Mouse (Mus musculus) layer of hippocampus, adult 8-10 months (tissue): Measurements from ENCODE around the gene Sertad3. TPM values are rescaled to one million over a fixed set of nuclear protein-coding genes. Genes with fewer than 3 reads are reported as not detected.
A peak's percentile ranks its signal among the peaks of the same experiment; 100 is the strongest.
"Not testable (repeated sequence)": the region's sequence is repeated elsewhere in the genome, so short reads cannot be mapped to it uniquely, and the experiment has no call there.

Source experiments
- DNase-seq, 2 experiments: peaks; one replicate each; pipeline ENCODE4 v3.0.0; 2022; ENCODE audit warnings: low spot score in 2 of 2
- total RNA-seq, 4 experiments: library from RNA; stranded (reverse); gene quantifications; 2 replicates each; pipeline ENCODE4 v1.2.4; 2022

Gene Sertad3
- total RNA-seq, 4 experiments from 2014 or later, result 3.0 to 4.9 (median 3.9) TPM

- peak; percentile 83 to 84 for DNase-seq
Observed at GRCm38 (mm10) chr7:27490543-27491329, 17.2 kb downstream of the Sertad3 start.

GRCm38 (mm10) chr7:27491856-27492255 lies 18.3 kb downstream of the Sertad3 start:
- no peak for DNase-seq

- DNase-seq, result no peak
Observed at GRCm38 (mm10) chr7:27493022-27493421, 19.5 kb downstream of the Sertad3 start.

- no peak for DNase-seq
Observed at GRCm38 (mm10) chr7:27493450-27493849, 19.9 kb downstream of the Sertad3 start.

GRCm38 (mm10) chr7:27494659-27495367 lies 21.2 kb downstream of the Sertad3 start:
- not testable (repeated sequence) for DNase-seq

- no peak for DNase-seq
Observed at GRCm38 (mm10) chr7:27499036-27499435, 25.5 kb downstream of the Sertad3 start, which contains the start of gene Prx. TSS of gene Prx (plus strand) at chr7:27499324.

GRCm38 (mm10) chr7:27501620-27502019 lies 28.1 kb downstream of the Sertad3 start:
- no peak for DNase-seq

GRCm38 (mm10) chr7:27506765-27507370 lies 33.3 kb downstream of the Sertad3 start:
- no peak for DNase-seq

GRCm38 (mm10) chr7:27507711-27508647 lies 34.4 kb downstream of the Sertad3 start:
- DNase-seq, result peak; percentile 82 to 85

GRCm38 (mm10) chr7:27508648-27509005 lies 35.1 kb downstream of the Sertad3 start:
- no peak for DNase-seq

- no peak for DNase-seq
Observed at GRCm38 (mm10) chr7:27510809-27511208, 37.2 kb downstream of the Sertad3 start.

- DNase-seq, result no peak
Observed at GRCm38 (mm10) chr7:27514961-27515360, 41.4 kb downstream of the Sertad3 start.

- DNase-seq, result no peak
Observed at GRCm38 (mm10) chr7:27518314-27518713, 44.7 kb downstream of the Sertad3 start.

- no peak for DNase-seq
Observed at GRCm38 (mm10) chr7:27520104-27520503, 46.5 kb downstream of the Sertad3 start.

GRCm38 (mm10) chr7:27520599-27520998 lies 47.0 kb downstream of the Sertad3 start:
- DNase-seq, result no peak

- no peak for DNase-seq
Observed at GRCm38 (mm10) chr7:27522967-27523366, 49.4 kb downstream of the Sertad3 start, which contains the start of gene Hipk4. TSS of gene Hipk4 (plus strand) at chr7:27523267.

GRCm38 (mm10) chr7:27523805-27524204 lies 50.2 kb downstream of the Sertad3 start:
- DNase-seq, result no peak

- DNase-seq, result peak; percentile 75 to 82
Observed at GRCm38 (mm10) chr7:27526039-27526827, 52.7 kb downstream of the Sertad3 start.
